ENCODE assay signal across 28 mouse cellular contexts in genomic region chr5:3696031-3696430, GRCm38 (mm10). TPM values are rescaled to one million over a fixed set of nuclear protein-coding genes. Genes with fewer than 3 reads are reported as not detected.
"Had no signal": no experiment of that assay in that cellular context is flagged by ENCODE, and none has a peak within 500 bp of the region (broad histone marks: within the 10 kb centered on the region; RNA-seq: fewer than 3 reads in every experiment).

No protein-coding gene starts in this region.

- H3K4me1 ChIP-seq: kidney, embryonic 15.5 days; limb, embryonic 13.5 days; liver, embryonic 12.5 days; liver, embryonic 15.5 days; lung, embryonic 15.5 days; midbrain, embryonic 13.5 days; stomach, embryonic 15.5 days had no signal

- H3K4me2 ChIP-seq: kidney, embryonic 15.5 days; limb, embryonic 13.5 days; liver, embryonic 12.5 days; liver, embryonic 15.5 days; lung, embryonic 15.5 days; midbrain, embryonic 13.5 days; stomach, embryonic 15.5 days had no signal

- DNase-seq: kidney, adult 11 months; kidney, adult 8-10 months; kidney, postnatal 10 days; kidney, postnatal 36 days; left cerebral cortex, postnatal 4 days; liver; lung, adult 18-20 months; lung, postnatal 10 days; lung, postnatal 36 days; thymus, postnatal 25 days had no signal

- H3K27me3 ChIP-seq: kidney, embryonic 15.5 days; limb, embryonic 13.5 days; liver, embryonic 12.5 days; liver, embryonic 15.5 days; lung, embryonic 15.5 days; midbrain, embryonic 13.5 days; stomach, embryonic 15.5 days had no signal

- H3K27ac ChIP-seq: kidney, embryonic 15.5 days; limb, embryonic 13.5 days; liver, embryonic 12.5 days; liver, embryonic 15.5 days; lung, embryonic 15.5 days; midbrain, embryonic 13.5 days; stomach, embryonic 15.5 days had no signal

- H3K9ac ChIP-seq: kidney, embryonic 15.5 days; limb, embryonic 13.5 days; liver, embryonic 12.5 days; liver, embryonic 15.5 days; lung, embryonic 15.5 days; midbrain, embryonic 13.5 days; stomach, embryonic 15.5 days had no signal

- H3K9me3 ChIP-seq: kidney, embryonic 15.5 days; limb, embryonic 13.5 days; liver, embryonic 12.5 days; liver, embryonic 15.5 days; lung, embryonic 15.5 days; midbrain, embryonic 13.5 days; stomach, embryonic 15.5 days had no signal

- H3K4me3 ChIP-seq: kidney, embryonic 15.5 days; limb, embryonic 13.5 days; liver, embryonic 12.5 days; liver, embryonic 15.5 days; lung, embryonic 15.5 days; midbrain, embryonic 13.5 days; stomach, embryonic 15.5 days had no signal

- ATAC-seq: liver, embryonic 12.5 days; midbrain, embryonic 13.5 days; midbrain, embryonic 16.5 days had no signal

RNA-seq across cellular contexts. Expression of gene Tmbim7, which starts 45.0 kb away (rescaled TPM):
- total RNA-seq: layer of hippocampus, adult 8-10 months; layer of hippocampus, postnatal 14 days; left cerebral cortex, adult 8-10 months; left cerebral cortex, postnatal 14 days; left cerebral cortex, postnatal 4 days had no signal
- polyA plus RNA-seq: intestine, embryonic 14.5 days; kidney, embryonic 15.5 days; limb, embryonic 13.5 days; liver, embryonic 12.5 days; liver, embryonic 15.5 days; lung, embryonic 15.5 days; midbrain, embryonic 13.5 days; midbrain, embryonic 16.5 days; neural tube, embryonic 11.5 days; neural tube, embryonic 14.5 days; small intestine, adult 2 months; spleen, adult 2 months; stomach, embryonic 15.5 days; thymus, postnatal 0 days had no signal
